Mouse (Mus musculus): Measurements from ENCODE around the gene Ak9. TPM values are rescaled to one million over a fixed set of nuclear protein-coding genes. Genes with fewer than 3 reads are reported as not detected.
A peak's percentile ranks its signal among the peaks of the same experiment; 100 is the strongest.

The Ak9 gene
- total RNA-seq (2021): under 1 TPM in 1 of 2 experiments, not detected in 1; 0.05 TPM
- long read RNA-seq, experiment 1: 0 reads
- long read RNA-seq, experiment 2: 0 reads

DNA sequence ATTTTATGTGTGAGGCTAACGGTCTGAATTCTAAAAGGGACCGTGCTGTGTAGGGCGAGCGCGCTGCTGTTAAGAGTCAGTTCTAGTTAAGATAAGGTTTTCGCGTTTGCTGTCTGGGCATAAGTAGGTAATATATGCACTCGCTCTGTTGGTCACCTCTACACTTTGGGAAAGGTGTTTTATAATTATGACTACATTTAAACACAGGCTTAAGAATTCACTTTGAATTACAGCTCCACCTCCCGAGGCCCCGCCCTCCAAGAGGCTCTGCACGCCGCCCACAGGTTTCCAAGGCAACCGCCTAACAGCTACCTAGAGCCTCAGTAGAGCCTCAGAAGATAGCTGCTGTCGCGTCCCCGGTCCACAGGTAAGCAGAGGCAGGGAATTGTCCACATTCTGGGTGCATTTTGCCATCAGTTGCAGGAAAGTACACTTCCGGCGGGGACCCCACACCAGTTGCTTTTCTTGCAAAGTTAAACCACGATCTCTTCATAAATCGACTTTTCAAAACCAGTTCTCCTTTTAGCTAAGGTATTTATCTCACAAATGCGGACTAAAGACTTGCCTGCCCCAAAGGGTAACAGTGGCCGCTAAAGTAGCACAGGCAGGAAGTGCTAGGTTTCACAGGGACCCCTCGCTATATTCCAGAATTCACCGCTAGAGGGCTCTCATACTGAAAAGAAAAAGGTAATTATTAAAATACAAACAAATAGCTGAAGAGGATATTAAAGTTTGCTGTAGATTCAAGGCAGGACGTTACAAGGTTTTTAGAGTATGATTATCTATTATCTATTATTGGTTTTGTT is at the start of gene Ak9:
TSS of gene Ak9 (plus strand) at position 342 of the 806 bp plus-strand sequence.
- DNase-seq: peak; percentile 92

DNA sequence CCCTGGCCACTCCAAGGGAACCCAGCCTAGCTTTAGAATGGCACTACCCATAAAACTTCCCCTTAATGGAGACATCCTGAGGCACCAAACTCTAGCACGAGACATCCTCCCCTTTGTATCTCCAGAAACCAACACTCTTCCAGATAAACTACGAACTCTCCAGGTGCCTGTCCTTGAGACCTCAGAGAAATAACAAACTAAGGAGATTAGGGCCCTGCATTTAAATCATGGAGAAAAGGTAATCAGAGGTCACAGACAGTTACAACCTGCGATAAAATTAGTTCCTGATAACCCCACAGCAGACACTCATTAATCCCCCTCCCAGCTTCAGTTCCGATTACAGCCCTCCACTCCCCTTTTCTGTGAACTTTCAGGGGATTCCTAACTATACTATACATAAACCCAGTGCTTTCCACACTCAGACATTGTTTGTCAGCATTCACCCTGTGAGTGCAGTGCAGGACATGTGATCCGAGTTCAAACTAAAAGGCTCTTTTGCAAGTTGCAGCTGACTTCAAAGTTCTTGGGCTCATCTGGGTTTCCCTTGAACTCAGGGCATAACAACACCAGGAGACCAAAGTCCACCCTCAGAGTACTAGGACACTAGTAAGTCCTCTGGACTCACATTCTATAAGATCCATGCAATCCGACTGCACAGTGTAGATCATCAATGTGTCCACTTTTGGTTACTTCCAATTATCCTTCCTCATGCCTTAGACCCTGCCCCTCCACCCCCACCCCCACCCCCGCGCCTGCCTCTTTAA is 43.4 kb upstream of the Ak9 start:
- DNase-seq: no peak

GRCm38 (mm10) chr10:41261218-41261617 is 42.6 kb upstream of the Ak9 start:
- no peak for DNase-seq

DNA sequence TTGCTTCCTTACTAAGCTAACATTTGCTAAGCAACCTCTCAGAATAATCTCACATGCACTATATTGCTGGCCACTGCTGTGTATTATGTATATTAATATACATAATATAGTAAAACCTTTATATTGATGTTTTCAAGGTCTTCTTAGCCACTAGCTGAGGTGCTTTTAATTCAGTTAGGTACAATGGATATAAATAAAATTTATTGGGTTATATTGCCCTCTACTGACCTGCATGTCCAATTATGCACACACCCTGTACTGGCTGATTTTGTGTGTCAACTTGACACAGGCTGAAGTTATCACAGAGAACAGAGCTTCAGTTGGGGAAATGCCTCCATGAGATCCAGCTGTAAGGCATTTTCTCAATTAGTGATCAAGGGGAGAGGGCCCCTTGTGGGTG is 41.9 kb upstream of the Ak9 start:
- no peak for DNase-seq

DNA sequence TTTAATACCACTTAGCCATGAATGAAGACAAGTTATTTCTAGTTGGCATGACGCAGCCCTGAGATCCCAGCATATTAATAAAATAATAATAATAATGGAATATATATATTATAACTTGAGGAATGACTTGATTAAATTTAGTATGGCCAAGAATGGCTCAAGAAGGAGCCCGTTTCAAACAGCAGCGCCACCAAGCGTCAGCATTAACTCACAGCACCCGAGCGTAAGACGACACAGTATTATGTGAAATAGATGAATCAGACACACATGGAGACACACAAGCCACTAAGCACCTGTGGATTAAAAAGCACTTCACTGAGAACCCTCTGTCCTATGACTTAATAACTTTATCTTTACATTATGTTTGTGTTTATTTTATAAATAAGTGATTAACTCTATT is 31.9 kb upstream of the Ak9 start:
- no peak for DNase-seq

DNA sequence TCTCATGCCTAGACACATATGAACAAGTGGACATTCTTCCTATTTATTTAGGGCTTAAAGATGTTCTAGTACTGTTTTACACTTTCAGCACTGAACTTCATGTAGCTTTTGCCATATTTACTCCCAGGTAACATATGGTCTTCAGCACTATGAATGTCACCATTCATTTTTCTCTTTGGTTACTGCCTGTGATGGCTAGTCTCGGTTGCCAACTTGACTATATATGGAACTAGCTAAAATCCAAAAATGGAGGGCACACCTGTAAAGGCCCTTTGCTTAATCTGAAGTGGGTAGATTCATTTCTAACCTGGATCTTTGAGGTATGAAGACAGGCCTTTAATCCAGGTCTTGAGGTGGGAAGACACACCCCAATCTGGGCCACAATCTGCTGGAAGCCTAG is 28.9 kb upstream of the Ak9 start:
- DNase-seq: no peak

- no peak for DNase-seq
These were observed 25.0 kb upstream of the Ak9 start for GRCm38 (mm10) chr10:41278808-41279207.

DNA sequence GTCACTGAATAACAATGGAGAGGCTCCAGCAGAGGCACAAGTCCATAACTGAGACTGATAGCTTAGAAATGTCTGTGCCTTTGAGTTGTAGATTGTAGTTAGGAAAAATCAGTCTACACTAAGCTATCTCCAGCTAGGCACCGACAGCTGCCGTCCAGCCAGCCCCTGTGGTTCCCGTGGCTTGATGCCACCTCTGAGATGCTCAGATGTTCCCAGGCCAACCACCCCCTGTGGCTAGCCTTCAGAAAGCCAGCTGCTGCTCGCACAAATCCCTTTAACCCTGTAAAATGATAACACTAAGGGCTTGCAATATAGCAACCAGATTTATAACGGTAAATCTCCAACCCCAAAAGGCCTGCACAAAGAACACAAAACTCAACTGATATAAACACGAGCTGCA is 23.6 kb upstream of the Ak9 start:
- DNase-seq: no peak

- DNase-seq: no peak
These were observed 23.0 kb upstream of the Ak9 start for GRCm38 (mm10) chr10:41280796-41281195.

DNA sequence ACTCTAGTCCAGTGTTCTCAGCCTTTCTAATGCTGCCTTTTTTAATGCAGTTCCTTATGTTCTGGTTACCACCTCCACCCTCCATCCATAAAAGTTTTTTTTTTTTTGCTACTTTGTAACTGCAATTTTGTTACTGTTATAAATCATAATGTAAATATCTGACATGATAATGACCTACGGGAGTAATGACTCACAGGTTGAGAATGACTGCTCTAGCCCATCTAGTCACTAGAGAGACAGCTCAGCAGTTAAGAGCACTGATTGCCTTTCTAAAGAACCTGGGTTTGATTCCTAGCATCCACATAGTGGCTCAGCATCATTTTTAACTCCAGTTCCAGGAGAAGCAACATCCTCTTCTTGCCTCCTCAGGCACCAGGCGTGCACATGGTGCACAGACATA is 21.7 kb upstream of the Ak9 start:
- DNase-seq: no peak

GRCm38 (mm10) chr10:41287618-41288017 is 16.2 kb upstream of the Ak9 start:
- DNase-seq: no peak

- DNase-seq: no peak
These were observed 15.7 kb upstream of the Ak9 start for GRCm38 (mm10) chr10:41288074-41288473.

DNA sequence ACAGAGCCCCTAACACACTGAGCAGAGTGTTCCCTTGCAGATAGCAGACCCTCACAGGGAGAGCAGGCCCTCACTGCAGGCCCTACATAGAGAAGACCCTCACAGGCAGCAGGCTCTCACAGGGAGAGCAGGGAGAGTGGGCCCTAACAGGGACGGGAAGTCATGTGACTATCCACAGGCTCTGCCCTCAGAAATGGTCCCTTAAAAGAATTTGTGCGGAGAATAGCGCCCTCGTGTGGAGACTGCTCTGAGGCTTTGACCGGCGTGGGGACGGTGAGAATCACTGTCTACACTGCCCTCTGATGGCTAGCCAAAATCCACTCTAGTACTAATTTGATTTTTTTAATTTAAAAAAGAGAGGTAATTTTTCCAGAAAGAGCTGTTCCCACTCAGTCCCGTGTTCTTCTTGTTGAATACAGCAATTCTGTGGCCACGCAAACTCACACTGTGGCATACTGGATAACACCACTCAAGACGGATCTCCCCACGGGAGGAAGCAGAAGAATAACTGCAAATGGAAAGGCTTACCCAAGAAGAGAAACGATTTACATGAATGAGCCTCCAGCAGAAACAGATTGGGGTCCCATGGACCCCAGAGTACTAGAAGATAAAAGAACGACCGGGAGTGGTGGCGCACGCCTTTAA is 14.9 kb upstream of the Ak9 start:
- peak; percentile 67 to 82 for DNase-seq

DNA sequence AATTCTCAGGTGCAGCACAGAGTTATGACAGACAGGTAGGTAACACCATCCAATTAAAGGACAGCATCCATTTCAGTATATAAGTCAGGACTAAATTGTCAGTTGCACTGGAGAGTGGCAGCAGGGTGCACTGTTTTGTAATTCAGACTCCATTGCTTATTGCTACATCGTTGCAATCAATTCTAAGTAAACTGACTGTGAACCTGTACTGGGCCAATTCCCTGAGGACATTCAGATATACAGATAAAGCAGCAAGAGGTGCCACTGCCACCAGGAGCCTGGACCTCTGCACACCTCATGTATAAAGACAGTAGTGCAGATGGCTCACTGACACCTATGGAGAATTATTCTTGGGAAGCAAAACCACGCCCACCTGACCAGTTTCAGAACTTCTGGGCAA is 12.8 kb upstream of the Ak9 start:
- DNase-seq: no peak

DNA sequence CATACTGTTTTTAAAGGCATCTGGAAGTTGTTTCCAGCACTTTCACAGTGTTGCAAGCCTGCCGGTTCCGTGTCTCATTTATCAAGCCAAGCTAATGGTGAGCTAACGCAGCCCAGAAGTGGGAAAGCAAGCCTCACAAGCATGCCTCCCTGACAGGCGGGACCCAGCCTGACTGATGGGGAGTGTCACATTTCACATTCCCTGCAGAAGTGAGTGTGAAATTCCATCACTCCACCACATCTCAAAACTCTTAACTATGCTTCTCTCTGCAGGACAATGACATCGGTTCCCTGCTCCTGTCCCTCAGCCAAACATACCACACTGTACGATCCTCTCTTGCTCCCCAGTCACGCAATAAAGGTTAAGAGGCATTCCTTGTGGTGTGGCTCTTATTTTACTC is 10.8 kb upstream of the Ak9 start:
- DNase-seq: peak; percentile 34 to 55

DNA sequence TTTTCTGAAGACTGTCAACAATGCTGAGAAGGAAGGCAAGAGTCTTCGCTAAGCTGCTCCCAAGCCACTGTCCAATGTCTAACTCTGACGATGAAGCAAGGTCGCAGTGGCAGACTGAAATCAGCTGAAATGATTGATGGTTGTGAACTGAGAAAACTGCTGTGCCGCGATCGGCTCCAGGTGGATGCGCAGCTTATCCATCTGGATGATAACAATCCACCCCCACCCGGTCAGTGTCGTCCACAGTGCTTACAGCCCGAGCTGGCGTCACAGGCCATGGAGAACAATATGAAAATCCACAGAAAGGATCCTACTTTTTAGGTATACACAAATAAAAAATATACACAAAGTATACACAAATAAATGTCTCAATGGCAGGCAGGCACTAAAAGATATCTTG is 9.0 kb upstream of the Ak9 start:
- DNase-seq: no peak

DNA sequence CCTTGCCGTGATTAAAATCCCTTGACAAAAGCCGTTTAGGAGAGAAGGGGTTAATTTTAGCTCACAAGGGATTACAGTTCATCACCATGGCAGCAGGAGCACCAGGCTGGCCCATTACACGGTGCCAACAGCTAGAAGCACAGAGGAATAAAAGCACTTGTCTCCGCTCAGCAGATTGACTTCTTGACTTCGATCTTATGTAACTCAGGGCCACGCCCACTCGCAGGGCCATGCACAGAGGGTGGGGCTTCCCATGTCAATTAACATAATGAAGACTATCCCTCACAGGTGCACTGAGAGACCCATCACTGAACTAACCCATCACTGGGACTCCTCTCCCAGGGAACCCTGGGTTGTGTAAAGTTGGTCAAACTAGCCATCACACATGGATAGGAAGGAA is 8.6 kb upstream of the Ak9 start:
- DNase-seq: peak in 1 of 2 experiments; percentile 11

- DNase-seq: no peak
These were observed 3.6 kb upstream of the Ak9 start for GRCm38 (mm10) chr10:41300161-41300560.

- peak; percentile 89 to 92 for DNase-seq
These were observed 920 bp upstream of the Ak9 start, which contains the start of gene Fig4 for GRCm38 (mm10) chr10:41302689-41303431. TSS of gene Fig4 (minus strand) at chr10:41303260.

DNA sequence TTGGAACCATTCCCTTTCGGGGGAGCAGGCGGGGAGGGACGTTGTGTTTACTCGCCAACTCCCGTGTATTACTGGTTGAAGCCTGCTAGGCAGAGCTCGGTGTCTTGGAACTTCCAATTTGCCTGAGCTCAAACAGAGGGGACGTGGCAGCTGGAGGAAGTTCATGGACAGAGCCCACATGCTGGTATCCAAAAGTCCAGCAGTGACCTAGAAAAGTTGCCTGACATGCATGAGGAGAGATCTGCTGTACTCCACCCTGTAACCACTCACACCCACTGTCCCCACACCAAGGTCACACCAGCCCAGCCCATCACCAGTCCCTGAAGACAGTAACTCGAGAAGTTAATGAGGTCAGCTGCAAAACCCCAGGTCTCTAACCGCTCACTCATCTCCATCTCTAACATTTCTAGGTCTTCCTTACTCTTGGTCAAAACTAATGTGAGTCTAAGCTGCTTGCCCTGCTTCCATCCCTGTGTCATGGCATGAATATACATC is 1.2 kb downstream of the Ak9 start:
- no peak for DNase-seq

- no peak for DNase-seq
These were observed 4.4 kb downstream of the Ak9 start for GRCm38 (mm10) chr10:41308205-41308604.

- no peak for DNase-seq
These were observed 12.1 kb downstream of the Ak9 start for GRCm38 (mm10) chr10:41315866-41316265.
